Mouse (Mus musculus) B cell, adult 2 months (primary cell): ENCODE results near the gene Rxfp3.

Experiments used
- DNase-seq, 2 experiments: peaks; one replicate each; pipeline ENCODE4 v3.0.0; 2022

The Rxfp3 gene

GRCm38 (mm10) chr15:11037711-11038110 lies at the start of gene Rxfp3:
TSS of gene Rxfp3 (minus strand) at chr15:11037991.
- no peak for DNase-seq

- no peak for DNase-seq
Measured at GRCm38 (mm10) chr15:11084993-11085365, 47.2 kb upstream of the Rxfp3 start.

GRCm38 (mm10) chr15:11084241-11084992 lies 46.6 kb upstream of the Rxfp3 start:
- DNase-seq, result no peak

- DNase-seq, result no peak
Measured at GRCm38 (mm10) chr15:11083678-11084077, 45.9 kb upstream of the Rxfp3 start.

GRCm38 (mm10) chr15:11082961-11083569 lies 45.3 kb upstream of the Rxfp3 start:
- DNase-seq, result no peak

- DNase-seq, result no peak
Measured at GRCm38 (mm10) chr15:11075726-11076361, 38.1 kb upstream of the Rxfp3 start.

GRCm38 (mm10) chr15:11067891-11068290 lies 30.1 kb upstream of the Rxfp3 start:
- no peak for DNase-seq

- DNase-seq, result no peak
Measured at GRCm38 (mm10) chr15:11066299-11066698, 28.5 kb upstream of the Rxfp3 start.

GRCm38 (mm10) chr15:11065528-11066171 lies 27.9 kb upstream of the Rxfp3 start:
- no peak for DNase-seq

- DNase-seq, result no peak
Measured at GRCm38 (mm10) chr15:11064558-11065411, 27.0 kb upstream of the Rxfp3 start, which contains the start of gene Adamts12. TSS of gene Adamts12 (plus strand) at chr15:11064790.

GRCm38 (mm10) chr15:11064160-11064557 lies 26.4 kb upstream of the Rxfp3 start:
- DNase-seq, result no peak

GRCm38 (mm10) chr15:11062903-11063302 lies 25.1 kb upstream of the Rxfp3 start:
- no peak for DNase-seq

- no peak for DNase-seq
Measured at GRCm38 (mm10) chr15:11054440-11055080, 16.8 kb upstream of the Rxfp3 start.

GRCm38 (mm10) chr15:11053678-11054439 lies 16.1 kb upstream of the Rxfp3 start:
- DNase-seq, result no peak

GRCm38 (mm10) chr15:11042828-11043227 lies 5.0 kb upstream of the Rxfp3 start:
- no peak for DNase-seq

GRCm38 (mm10) chr15:11041229-11041628 lies 3.4 kb upstream of the Rxfp3 start:
- DNase-seq, result no peak

- DNase-seq, result no peak
Measured at GRCm38 (mm10) chr15:11040067-11040466, 2.3 kb upstream of the Rxfp3 start.

GRCm38 (mm10) chr15:11038476-11038875 lies 685 bp upstream of the Rxfp3 start:
- DNase-seq, result peak; percentile 20 to 30

- DNase-seq, result no peak
Measured at GRCm38 (mm10) chr15:11037376-11037695, 455 bp downstream of the Rxfp3 start.

- no peak for DNase-seq
Measured at GRCm38 (mm10) chr15:11036535-11037375, 1.0 kb downstream of the Rxfp3 start.
